Mouse (Mus musculus): ENCODE data around the gene Dnm3.

GRCm38 (mm10) chr1:162225621-162226147 is 252.2 kb downstream of the Dnm3 start:
- TF ChIP-seq CTCF (IDR thresholded peaks at IDR 0.05; ENCODE audit: control insufficient read depth, insufficient read depth, low read length), result no peak
- no peak for TF ChIP-seq POLR2A (IDR thresholded peaks at IDR 0.05; ENCODE audit: borderline replicate concordance, control insufficient read depth, low read depth, low read length)
